Mouse (Mus musculus): Measurements from ENCODE around the gene Naa15.
A peak's percentile ranks its signal among the peaks of the same experiment; 100 is the strongest.
"Not testable (repeated sequence)": the region's sequence is repeated elsewhere in the genome, so short reads cannot be mapped to it uniquely, and the experiment has no call there.

The Naa15 gene

DNA sequence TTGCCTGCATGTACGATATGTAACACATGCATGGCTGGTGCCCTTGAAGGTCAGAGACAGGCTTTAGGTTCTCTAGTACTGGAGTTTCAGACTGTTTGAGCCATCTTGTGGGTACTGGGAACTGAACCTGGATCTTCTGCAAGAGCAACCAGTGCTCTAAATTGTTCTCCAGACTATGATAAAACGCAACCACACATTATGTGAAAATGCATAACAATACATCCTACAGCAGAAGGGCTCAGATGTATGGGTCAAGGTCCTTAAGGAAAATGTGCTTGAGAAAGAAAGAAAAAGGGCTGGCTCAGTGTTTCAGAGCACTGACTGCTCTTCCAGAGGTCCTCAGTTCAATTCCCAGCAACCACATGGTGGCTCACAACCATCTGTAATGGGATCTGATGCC, 21.3 kb upstream of the Naa15 start:
- DNase-seq (ENCODE audit: low spot score in 2 of 2) = no peak

DNA sequence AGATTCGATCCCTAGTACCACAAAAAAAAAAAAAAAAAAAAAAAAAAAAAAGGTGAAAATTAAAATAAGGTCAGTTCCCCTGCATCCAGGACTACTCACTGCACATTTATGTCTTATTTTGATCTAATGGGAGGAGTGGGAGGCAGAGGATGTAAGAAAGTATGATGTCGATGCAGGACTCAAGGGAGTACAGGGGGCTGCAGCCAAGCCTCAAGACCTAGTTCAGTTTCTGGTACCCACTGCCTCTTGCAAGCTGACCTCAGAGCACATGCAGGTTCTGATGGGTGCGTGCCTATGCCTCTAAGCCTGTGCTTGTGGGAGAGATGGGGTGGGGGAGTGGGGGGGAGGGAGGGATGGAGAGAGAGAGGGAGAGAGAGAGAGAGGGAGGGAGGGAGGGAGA, 20.1 kb upstream of the Naa15 start:
- no peak for DNase-seq (ENCODE audit: low spot score in 2 of 2)

DNA sequence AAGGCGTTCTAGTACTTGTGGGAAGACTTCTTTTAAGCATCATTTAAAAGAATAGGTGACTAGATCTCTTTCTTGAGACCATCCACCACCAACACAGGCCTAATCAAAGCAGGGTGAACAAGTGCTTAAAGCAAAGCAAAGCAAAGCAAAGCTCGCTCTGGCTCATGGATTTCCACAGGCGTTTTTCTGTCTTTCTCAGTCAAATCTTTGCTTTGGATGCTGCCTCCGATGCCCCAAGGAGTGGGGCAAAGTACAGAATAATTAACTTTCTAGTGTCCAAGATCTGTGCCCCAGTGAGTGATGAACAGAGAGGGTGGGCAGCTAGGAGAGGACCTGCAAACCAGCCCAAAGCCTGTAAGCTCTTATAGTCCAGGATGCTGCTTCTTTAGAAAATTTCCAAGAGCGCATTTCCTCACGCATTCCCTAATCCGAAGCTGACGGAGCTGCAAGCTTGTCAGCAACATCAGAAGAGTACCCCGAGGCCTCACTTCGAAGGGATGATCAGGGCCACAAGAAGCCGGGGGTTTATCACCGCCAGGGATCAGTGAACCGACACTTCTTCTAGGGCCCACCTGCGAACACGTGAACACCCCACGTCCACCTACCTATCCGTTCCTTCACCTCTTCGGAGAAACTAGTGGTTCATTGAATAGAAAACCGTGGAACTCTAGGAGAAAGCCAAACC, 19.3 kb upstream of the Naa15 start:
- DNase-seq (ENCODE audit: low spot score in 2 of 2) = no peak

DNA sequence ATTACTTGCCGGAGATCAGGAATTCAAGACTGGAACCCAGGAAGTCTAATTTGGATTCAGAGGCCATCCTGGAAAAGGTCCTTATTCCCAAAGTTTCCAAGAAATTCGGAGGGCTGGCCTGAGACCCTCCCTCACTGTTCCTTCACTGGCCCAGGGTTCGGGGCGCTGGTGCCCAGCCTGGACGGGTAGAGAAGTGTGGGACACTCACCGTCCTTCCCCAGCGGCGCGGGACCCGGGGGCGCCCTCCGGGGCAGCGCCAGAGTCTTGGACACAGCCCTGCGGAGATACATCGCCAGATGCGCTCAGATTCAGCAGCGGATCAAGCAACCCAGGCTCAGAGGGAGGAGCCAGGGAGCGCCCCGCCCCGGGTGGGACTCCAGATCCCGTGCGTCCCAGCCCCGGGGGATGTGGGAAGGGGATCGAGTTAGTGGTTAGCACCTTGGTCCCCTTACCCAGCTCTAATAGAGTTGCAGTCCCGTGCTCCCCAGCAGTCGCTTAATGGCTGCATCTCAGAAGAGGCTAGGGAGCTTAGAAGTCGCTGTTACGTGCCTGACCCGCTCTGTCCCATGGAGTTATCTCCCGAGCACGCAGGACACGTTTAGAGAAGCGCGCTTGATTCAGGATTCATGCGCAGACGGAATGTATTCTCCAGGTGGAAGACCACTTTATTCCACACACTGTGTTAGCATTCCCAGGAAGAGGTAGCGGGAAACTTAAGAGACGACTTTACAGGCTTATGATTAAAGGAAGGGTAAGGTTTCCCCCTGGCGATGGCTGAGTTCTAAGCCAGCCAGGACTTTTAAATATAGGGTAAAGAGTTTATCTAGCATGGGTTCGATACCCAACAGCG, 18.5 kb upstream of the Naa15 start, which contains the start of gene Mgarp:
Gene Mgarp, minus strand, starts transcription at position 520 of the 850 bp plus-strand sequence.
- DNase-seq (ENCODE audit: low spot score in 2 of 2) = peak; percentile 55 to 65

DNA sequence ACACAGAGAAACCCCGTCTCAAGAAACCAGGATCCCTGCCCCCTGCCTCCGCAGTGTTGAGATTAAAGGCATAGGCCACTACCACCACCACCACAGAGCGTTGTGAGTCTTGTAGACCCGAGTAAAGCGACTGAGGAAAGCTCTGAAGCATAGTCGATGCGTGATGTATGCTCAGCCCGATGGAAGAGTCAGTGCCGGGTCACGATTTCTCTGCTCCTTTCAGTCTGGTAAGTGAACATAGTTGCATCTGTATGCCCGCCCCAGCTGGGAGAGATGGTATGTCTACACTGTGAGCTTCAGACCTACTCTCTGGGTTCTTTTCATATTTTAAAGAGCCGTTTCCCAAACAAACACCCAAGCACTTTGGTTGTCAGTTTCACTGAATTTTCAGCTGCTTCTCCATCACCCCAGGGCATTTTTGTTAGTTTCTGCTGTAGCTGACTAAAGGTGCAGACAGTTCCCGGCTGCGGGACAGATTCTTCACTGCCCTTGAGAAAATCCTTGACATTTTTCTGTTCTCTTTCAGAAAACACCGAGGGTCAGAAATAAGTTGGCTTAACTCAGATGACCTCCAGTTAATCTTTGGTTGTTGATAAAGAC, 17.1 kb upstream of the Naa15 start:
- DNase-seq (ENCODE audit: low spot score in 2 of 2) = no peak

DNA sequence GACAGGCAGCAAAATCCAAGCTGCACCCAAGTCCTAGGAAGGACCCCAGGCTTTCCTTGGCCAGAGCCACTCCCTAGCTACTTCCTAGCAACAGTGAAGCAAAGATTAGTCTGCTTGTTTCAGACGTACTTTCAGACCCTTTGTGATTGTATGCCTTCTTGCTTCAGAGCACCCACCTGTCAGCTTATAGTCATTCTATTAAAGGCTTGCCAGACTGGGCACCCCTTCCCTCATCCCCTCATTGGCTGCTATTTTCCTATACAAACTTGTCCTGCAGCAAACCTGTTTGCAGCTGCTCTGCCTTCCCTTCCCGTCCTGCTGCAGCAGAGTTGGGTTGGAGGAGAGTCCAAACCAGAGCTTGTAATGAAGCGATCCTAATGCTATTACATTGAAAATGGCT, 16.3 kb upstream of the Naa15 start:
- DNase-seq (ENCODE audit: low spot score in 2 of 2) = no peak

DNA sequence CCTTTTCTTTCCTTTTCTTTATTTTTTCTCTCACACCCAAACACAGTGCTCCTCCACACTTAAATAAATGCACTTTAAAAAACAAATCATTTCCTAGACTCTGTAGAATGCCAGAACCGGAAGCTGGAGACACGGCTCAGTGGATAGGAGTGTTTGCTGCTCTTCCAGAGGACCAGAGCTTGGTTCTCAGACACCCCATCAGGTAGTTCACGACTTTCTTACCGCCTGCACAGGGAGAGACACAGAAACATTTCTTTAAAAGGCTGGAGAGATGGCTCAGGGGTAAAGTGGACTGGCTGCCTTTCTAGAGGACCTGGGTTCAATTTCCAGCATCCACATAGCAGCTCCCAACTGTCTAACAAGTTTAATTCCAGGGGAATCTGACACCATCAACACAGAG, 15.4 kb upstream of the Naa15 start:
- no peak for DNase-seq (ENCODE audit: low spot score in 2 of 2)

DNA sequence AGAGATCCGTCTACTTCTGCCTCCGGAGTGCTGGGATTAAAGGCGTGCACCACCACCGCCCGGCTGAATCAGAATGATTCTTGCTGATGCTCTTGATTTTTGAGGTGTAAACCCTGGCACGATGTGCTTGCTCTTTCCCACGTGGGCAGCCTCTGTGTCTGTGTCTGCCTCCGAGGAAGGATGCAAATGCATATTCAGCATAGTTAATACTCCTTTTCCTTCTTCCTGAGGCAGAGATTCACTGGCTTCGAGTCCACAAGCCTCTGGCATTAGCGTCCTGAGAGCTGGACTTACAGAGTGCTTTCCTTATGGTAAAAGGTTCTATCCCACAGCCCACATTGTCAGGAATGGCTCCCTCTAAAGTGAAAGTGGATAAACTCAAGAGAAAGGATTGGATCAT, 14.3 kb upstream of the Naa15 start:
- no peak for DNase-seq (ENCODE audit: low spot score in 2 of 2)

DNA sequence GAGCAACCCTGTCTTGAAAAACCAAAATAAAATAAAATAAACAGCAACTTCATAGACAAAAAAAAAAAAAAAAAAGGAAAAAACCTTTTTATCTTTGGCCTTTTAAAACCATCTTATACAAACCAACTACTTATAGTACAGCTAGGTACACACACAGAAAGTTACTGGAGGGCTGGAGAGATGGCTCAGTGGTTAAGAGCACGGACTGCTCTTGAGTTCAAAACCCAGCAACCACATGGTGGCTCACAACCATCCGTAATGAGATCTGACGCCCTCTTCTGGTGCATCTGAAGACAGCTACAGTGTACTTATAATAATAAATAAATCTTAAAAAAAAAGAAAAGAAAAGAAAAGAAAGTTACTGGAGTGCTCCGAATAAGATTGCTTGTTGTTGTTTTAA, 12.9 kb upstream of the Naa15 start:
- DNase-seq (ENCODE audit: low spot score in 2 of 2) = not testable (repeated sequence)

DNA sequence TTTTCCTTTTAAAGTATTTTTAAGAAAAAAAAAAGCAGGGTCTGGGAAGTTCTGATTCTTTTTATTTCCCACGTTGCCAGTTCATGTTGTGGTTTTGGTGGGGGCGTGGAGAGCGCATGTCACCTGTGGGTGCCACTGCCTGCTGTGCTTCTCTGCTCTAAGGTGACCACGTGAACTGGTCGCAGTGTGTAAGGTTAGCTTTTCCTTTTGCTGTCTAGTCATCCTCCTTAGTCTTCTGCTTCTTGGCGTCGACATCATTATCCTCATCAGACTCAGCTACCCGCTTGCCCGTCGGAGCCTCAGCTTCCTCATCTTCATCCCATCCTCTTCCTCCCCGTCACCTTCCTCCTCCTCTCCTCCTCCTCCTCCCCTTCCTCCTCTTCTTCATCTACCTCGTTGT, 12.3 kb upstream of the Naa15 start:
- DNase-seq (ENCODE audit: low spot score in 2 of 2) = no peak

DNA sequence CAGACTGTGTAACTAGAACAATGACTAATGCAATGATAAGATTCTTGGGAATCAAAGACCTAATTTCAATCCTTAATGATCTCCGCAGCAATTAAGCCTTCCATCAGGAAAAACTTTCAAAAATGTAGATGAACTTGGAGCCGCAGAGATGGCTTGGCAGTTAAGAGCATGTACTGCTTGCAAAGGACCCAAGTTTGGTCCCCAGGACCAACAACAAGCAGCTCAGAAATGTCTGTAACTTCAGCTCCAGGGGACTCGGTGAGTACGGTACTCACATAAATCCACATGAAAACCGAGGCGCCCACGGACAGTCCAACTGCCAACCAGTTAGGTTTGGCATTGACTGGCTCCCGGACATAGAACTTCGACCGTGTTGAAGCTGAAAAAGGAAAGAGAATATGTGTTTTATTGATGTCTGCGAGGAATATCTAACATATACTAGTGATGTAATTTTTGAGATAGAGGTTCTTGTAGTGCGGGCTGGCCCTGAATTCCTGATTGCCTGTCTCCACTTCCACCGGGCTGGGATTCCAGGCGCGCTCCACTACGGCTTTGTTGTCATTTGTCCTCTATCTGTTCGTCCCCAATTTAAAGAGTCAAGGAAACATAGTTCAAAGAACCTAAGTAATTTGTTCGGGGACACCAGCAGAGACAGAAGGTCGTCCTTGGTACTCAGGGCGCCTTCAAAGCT, 6.9 kb upstream of the Naa15 start:
- DNase-seq (ENCODE audit: low spot score in 2 of 2) = no peak

DNA sequence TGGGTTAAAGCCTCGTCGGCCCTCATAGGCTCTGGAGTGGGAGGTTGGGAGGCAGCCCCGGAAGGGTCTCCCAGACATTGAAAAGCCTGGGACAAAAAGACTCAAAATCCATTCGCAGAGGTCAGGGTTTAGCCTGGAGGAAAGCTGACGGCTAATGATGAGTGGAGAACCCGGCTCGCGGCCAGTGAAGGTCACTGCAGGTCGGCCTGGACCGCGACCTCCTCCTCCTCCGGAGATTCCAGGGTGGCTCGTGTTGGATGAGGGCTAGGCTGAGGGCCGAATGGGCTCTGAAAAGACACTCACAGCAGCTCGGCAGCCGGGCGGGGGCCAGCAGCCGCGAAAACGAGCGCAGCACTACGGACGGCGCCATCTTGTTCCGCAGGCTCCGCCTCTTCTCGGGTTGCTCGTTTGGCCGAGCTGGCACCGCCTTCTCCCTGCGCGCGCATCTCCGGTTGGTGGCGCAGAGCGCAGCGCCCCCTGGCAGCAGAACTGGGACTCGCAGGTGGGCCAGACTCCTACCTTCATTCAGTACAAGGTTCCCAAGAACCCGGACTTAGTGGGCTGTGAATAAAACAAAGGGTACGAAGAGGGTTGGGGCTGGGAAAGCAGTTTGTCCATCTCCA, 6.3 kb upstream of the Naa15 start, which contains the start of gene Ndufc1:
Gene Ndufc1, minus strand, starts transcription at position 428 of the 623 bp plus-strand sequence.
- DNase-seq (ENCODE audit: low spot score in 2 of 2) = peak; percentile 91 to 94

DNA sequence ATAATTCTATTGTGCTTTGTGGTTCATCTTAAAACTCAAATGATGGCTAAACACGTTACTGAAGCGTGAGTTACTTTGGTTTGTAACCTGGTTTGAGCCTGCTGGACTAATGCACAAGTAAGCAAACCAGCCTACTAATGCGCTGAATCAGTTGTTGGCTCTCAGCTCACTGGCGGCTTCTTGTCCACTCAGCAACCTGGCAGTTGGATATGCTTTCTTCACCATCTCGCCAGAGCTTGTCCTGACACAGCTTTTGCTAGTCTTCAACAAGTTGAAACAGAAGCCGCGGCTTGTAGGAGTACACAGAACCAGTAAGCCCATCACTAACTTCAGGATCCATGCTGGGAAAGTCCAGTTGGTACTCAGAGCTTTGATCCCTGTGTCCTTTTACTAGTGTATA, 2.5 kb upstream of the Naa15 start:
- no peak for DNase-seq (ENCODE audit: low spot score in 2 of 2)

DNA sequence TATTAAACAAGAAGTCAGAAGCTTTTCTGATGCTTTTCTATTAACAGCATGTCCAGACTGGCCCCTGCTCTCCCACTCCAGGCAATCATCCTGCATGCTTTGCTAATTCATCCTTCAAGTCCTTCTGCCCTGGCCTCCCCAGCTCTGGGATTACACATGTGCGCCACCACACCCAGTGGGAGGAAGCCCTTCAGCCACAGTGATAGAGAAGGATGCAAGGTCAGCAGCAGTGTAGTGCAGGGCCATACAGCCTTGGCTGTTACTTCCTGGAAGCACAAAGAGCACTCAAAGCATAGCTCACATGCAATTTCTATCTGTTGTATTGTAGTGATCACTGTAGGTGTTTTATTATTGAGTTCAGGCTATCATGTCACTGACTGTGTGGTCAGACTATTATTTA, 1.7 kb upstream of the Naa15 start:
- DNase-seq (ENCODE audit: low spot score in 2 of 2) = peak in 1 of 2 experiments; percentile 18

DNA sequence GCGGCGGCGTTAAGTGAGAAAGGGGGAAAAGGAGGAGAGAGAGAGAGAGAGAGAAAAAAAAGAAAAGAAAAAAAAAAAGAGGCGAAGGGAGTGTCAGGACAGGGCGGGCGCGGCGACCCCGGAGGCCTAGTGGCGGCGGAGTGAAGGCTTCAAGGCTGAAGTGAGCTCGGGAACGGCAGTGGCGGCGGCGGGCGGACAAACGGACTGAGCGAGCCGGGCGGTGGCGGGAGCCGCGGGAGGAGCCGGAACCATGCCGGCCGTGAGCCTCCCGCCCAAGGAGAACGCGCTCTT, 1.1 kb downstream of the Naa15 start:
- no peak for DNase-seq (ENCODE audit: low spot score in 2 of 2)

DNA sequence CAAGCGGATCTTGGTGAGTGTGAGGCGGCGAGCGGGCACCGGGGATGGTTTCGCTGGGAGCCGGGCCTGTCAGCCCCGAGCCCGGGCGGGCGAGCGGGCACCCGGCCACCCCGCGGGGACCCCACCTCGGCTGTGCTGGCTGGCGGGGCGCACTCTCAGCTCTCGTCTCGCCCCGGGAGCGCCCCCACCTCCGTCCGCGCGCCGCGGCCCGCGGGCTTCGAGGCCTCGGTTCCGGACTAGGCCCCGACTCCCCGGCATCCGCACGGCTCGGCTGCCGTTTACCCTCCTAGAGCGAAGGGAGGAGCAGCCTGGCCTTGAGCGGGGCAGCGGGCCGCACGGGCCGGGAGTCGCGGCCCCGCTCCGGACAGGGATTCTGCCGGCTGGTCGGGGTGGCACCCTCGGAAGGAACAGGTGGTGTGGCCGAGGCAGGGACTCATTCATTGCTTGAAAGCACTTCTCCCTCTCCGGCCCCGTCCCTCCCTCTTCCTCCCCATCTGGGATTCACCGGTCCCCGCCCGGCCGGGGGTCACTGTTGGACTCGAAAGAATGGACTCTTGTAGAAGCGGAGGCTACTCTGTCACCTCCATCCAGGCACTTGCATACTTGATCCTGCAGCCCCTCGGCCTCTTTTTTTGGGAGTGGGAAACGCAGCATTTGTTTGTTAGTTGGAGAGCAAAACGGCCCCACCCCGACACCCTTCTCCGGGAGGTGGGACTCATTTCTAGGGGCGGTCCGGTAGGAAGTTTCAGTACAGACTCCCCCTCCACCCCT, 1.6 kb downstream of the Naa15 start:
- peak; percentile 33 to 39 for DNase-seq (ENCODE audit: low spot score in 2 of 2)

DNA sequence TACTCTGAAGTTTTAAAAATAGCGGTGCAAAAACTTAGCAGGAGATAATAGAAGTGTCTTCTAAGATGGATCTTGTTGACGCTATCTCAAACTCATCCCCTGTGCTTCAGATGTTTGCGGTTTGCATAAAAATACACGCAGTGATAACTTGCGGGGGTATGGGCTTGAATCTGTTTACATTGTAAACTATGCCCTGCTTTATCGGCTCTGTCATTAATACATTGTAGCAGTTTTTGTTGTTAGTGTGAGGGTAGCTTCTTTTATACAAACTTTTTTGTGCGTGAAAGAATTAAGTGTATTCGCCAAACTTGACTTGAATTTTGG, 2.1 kb downstream of the Naa15 start:
- DNase-seq (ENCODE audit: low spot score in 2 of 2) = no peak

DNA sequence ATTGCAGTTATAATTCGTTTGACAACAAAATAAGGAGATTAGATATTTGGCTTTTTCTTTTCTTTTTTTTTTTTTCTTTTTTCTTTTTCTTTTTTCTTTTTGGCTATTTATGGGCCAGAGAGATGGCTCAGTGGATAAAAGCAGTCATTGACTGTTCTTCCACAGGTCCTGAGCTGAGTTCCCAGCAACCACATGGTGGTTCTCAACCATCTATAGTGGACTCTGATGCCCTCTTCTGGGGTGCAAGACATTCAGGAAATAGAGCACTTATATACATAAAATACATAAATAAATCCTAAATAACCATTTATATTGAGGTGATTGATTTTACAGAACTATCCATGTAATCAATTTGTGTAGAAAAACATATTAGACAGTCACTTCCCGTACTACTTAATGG, 2.5 kb downstream of the Naa15 start:
- no peak for DNase-seq (ENCODE audit: low spot score in 2 of 2)

DNA sequence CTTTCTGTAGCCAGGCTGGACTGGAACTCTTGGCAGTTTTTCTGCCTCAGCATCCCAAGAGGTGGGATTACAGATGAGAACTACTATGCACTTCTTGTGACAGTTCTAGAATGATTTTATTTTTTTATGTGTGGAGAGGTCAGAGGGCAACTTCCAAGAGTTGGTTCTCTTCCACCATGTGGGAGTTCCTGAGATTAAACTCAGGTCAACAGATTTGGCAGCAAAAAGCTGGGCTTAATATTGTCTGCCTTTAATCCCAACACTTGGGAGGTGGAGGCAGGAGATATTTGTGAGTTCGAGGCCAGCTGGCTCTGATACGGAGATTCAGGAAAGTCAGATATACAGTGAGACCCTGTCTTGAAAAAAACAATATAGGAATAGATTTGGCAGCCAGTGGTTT, 3.0 kb downstream of the Naa15 start:
- no peak for DNase-seq (ENCODE audit: low spot score in 2 of 2)

DNA sequence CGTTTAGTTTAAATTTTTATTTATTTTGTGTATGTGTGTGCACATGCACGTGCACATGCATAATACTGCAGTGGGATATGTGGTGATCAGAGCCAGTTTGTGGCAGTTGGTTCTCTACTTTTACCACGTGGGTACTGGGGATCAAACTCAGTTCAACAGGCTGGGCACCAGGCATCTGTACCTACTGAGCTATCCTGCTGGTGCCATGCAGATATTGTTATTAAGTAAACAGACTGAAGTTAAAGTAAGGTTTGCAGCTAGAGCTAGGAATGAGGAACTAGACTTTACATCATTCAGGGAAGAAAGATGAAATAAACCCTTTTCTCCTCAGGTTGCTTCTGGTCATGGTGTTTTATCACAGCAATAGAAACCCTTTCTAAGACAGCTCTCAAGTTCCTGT, 7.0 kb downstream of the Naa15 start:
- DNase-seq (ENCODE audit: low spot score in 2 of 2) = no peak

DNA sequence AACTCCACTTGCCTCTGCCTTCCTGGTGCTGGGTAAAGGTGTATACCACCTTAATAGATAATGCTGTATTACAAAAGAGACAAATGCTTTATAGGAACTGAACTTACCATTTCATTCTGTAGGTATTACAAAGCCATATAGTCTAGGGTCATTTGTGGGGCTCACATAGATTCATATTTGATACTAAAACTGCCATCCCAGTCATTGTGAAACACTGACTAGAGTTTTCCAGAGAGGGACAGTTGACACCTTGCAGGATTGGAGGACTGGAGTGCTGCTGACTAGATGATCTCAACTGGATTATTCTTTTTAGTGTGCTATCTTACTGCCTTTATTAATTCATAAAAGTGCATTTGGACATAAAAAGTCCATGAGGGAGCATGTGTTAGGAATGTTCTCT, 10.4 kb downstream of the Naa15 start:
- no peak for DNase-seq (ENCODE audit: low spot score in 2 of 2)

Measured in heart, adult 9 months (tissue).